Mouse (Mus musculus): ENCODE results near the gene Usp46. TPM values are rescaled to one million over a fixed set of nuclear protein-coding genes. Genes with fewer than 3 reads are reported as not detected.
"Not testable (repeated sequence)": the region's sequence is repeated elsewhere in the genome, so short reads cannot be mapped to it uniquely, and the experiment has no call there.

The Usp46 gene
- polyA plus RNA-seq, 1 experiment from 2014 or later: 37.9 TPM

- peaks cover 22% of the 10 kb centered on the region for H3K36me3 ChIP-seq
- no peak for DNase-seq (ENCODE audit: low spot score)
- H3K4me3 ChIP-seq: no peak overlapping the region
- no peaks in the 10 kb centered on the region for H3K27me3 ChIP-seq (ENCODE audit: low read depth, poor library complexity, severe bottlenecking)
- H3K27ac ChIP-seq: no peak overlapping the region
- no peaks in the 10 kb centered on the region for H3K9me3 ChIP-seq (replicated peaks)
- H3K4me1 ChIP-seq: 0 out of 2 replicates have a peak, but pooled peaks cover 5% of the 10 kb centered on the region
These were observed 73.4 kb downstream of the Usp46 start for GRCm38 (mm10) chr5:73994850-73995249.

- Histone ChIP-seq H3K4me1 (0 out of 2 replicates have a peak, but pooled peaks cover 5% of the 10 kb centered on the region), H3K27me3 (ENCODE audit: low read depth, poor library complexity, severe bottlenecking) (no peaks in the 10 kb centered on the region), H3K9me3 (replicated peaks) (no peaks in the 10 kb centered on the region), H3K4me3 (no peak overlapping the region), H3K27ac (no peak overlapping the region), H3K36me3 (peaks cover 13% of the 10 kb centered on the region; the same call in 1 of the 2 replicates)
- 88% methylated on average over 4 of the region's 4 CpGs for WGBS
- no peak for DNase-seq (ENCODE audit: low spot score)
These were observed 74.7 kb downstream of the Usp46 start for GRCm38 (mm10) chr5:73993538-73993937.

GRCm38 (mm10) chr5:73992321-73992720 lies 75.9 kb downstream of the Usp46 start:
- H3K4me1 ChIP-seq: 0 out of 2 replicates have a peak, but pooled peaks cover 5% of the 10 kb centered on the region
- no peaks in the 10 kb centered on the region for H3K9me3 ChIP-seq (replicated peaks)
- H3K36me3 ChIP-seq: peaks cover 5% of the 10 kb centered on the region; the same call in 1 of the 2 replicates
- no peak overlapping the region for H3K4me3 ChIP-seq
- 86% methylated on average over 13 of the region's 13 CpGs for WGBS
- DNase-seq (ENCODE audit: low spot score): no peak
- no peak overlapping the region for H3K27ac ChIP-seq
- H3K27me3 ChIP-seq (ENCODE audit: low read depth, poor library complexity, severe bottlenecking): no peaks in the 10 kb centered on the region

GRCm38 (mm10) chr5:73989532-73989931 lies 78.7 kb downstream of the Usp46 start:
- 92% methylated on average over 3 of the region's 3 CpGs for WGBS
- no peak overlapping the region for H3K4me3 ChIP-seq
- H3K27me3 ChIP-seq (ENCODE audit: low read depth, poor library complexity, severe bottlenecking): no peaks in the 10 kb centered on the region
- H3K4me1 ChIP-seq: 0 out of 2 replicates have a peak, but pooled peaks cover 5% of the 10 kb centered on the region
- H3K36me3 ChIP-seq: no peaks in the 10 kb centered on the region
- H3K27ac ChIP-seq: no peak overlapping the region
- no peaks in the 10 kb centered on the region for H3K9me3 ChIP-seq (replicated peaks)
- DNase-seq (ENCODE audit: low spot score): no peak

GRCm38 (mm10) chr5:73987777-73988560 lies 80.3 kb downstream of the Usp46 start:
- Histone ChIP-seq H3K36me3 (no peaks in the 10 kb centered on the region), H3K4me1 (0 out of 2 replicates have a peak, but pooled peaks cover 5% of the 10 kb centered on the region), H3K27me3 (ENCODE audit: low read depth, poor library complexity, severe bottlenecking) (no peaks in the 10 kb centered on the region), H3K27ac (no peak overlapping the region), H3K9me3 (replicated peaks) (no peaks in the 10 kb centered on the region), H3K4me3 (no peak overlapping the region)
- WGBS: 92% methylated on average over 13 of the region's 13 CpGs
- no peak for DNase-seq (ENCODE audit: low spot score)

- no peak overlapping the region for H3K27ac ChIP-seq
- 81% methylated on average over 11 of the region's 11 CpGs for WGBS
These were observed 90.8 kb downstream of the Usp46 start for GRCm38 (mm10) chr5:73977426-73977825.

GRCm38 (mm10) chr5:73971701-73972100 lies 96.5 kb downstream of the Usp46 start:
- Histone ChIP-seq H3K4me1 (peaks cover 6% of the 10 kb centered on the region; the same call in 1 of the 2 replicates), H3K27ac (no peak overlapping the region), H3K4me3 (no peak overlapping the region), H3K9me3 (replicated peaks) (no peaks in the 10 kb centered on the region), H3K27me3 (ENCODE audit: low read depth, poor library complexity, severe bottlenecking) (no peaks in the 10 kb centered on the region), H3K36me3 (no peaks in the 10 kb centered on the region)
- WGBS: 93% methylated on average over 5 of the region's 5 CpGs
- no peak for DNase-seq (ENCODE audit: low spot score)

More at GRCm38 (mm10) chr5:73977426-73977825, 90.8 kb downstream of the Usp46 start:
- Histone ChIP-seq H3K9me3 (replicated peaks) (no peaks in the 10 kb centered on the region), H3K36me3 (no peaks in the 10 kb centered on the region), H3K4me3 (no peak overlapping the region), H3K27me3 (ENCODE audit: low read depth, poor library complexity, severe bottlenecking) (no peaks in the 10 kb centered on the region), H3K4me1 (no peaks in the 10 kb centered on the region)
- DNase-seq (ENCODE audit: low spot score): no peak

GRCm38 (mm10) chr5:73970024-73970628 lies 98.1 kb downstream of the Usp46 start:
- no peaks in the 10 kb centered on the region for H3K36me3 ChIP-seq
- H3K27me3 ChIP-seq (ENCODE audit: low read depth, poor library complexity, severe bottlenecking): no peaks in the 10 kb centered on the region
- 78% methylated on average over 7 of the region's 7 CpGs for WGBS
- no peaks in the 10 kb centered on the region for H3K9me3 ChIP-seq (replicated peaks)
- DNase-seq (ENCODE audit: low spot score): no peak
- H3K4me3 ChIP-seq: no peak overlapping the region
- peaks cover 6% of the 10 kb centered on the region; the same call in 1 of the 2 replicates for H3K4me1 ChIP-seq
- no peak overlapping the region for H3K27ac ChIP-seq

- Histone ChIP-seq H3K4me1 (peaks cover 6% of the 10 kb centered on the region; the same call in 1 of the 2 replicates), H3K27me3 (ENCODE audit: low read depth, poor library complexity, severe bottlenecking) (no peaks in the 10 kb centered on the region), H3K36me3 (no peaks in the 10 kb centered on the region), H3K9me3 (replicated peaks) (no peaks in the 10 kb centered on the region), H3K27ac (no peak overlapping the region), H3K4me3 (no peak overlapping the region)
- DNase-seq (ENCODE audit: low spot score): no peak
- 92% methylated on average over 8 of the region's 8 CpGs for WGBS
These were observed 98.9 kb downstream of the Usp46 start for GRCm38 (mm10) chr5:73969338-73969737.

GRCm38 (mm10) chr5:73959779-73960178 lies 108.5 kb downstream of the Usp46 start:
- no peaks in the 10 kb centered on the region for H3K27me3 ChIP-seq (ENCODE audit: low read depth, poor library complexity, severe bottlenecking)
- no peaks in the 10 kb centered on the region for H3K36me3 ChIP-seq
- peaks cover 9% of the 10 kb centered on the region for H3K4me1 ChIP-seq
- no peak for DNase-seq (ENCODE audit: low spot score)
- 76% methylated on average over 7 of the region's 7 CpGs for WGBS
- no peaks in the 10 kb centered on the region for H3K9me3 ChIP-seq (replicated peaks)
- H3K27ac ChIP-seq: no peak overlapping the region
- no peak overlapping the region for H3K4me3 ChIP-seq

- 95% methylated on average over 5 of the region's 5 CpGs for WGBS
- H3K9me3 ChIP-seq (replicated peaks); DNase-seq (ENCODE audit: low spot score); H3K36me3 ChIP-seq; H3K27ac ChIP-seq; H3K4me3 ChIP-seq; H3K27me3 ChIP-seq (ENCODE audit: low read depth, poor library complexity, severe bottlenecking); H3K4me1 ChIP-seq: not testable (repeated sequence)
These were observed 109.6 kb downstream of the Usp46 start for GRCm38 (mm10) chr5:73958614-73959013.

- no peak overlapping the region for H3K4me3 ChIP-seq
- no peaks in the 10 kb centered on the region for H3K36me3 ChIP-seq
- H3K9me3 ChIP-seq (replicated peaks): no peaks in the 10 kb centered on the region
- no peak overlapping the region for H3K27ac ChIP-seq
- DNase-seq (ENCODE audit: low spot score): no peak
- H3K4me1 ChIP-seq: peaks cover 9% of the 10 kb centered on the region
- H3K27me3 ChIP-seq (ENCODE audit: low read depth, poor library complexity, severe bottlenecking): no peaks in the 10 kb centered on the region
- WGBS: 90% methylated on average over 5 of the region's 5 CpGs
These were observed 110.1 kb downstream of the Usp46 start for GRCm38 (mm10) chr5:73958096-73958495.

GRCm38 (mm10) chr5:73955691-73956090 lies 112.5 kb downstream of the Usp46 start:
- Histone ChIP-seq H3K4me1 (peaks cover 19% of the 10 kb centered on the region), H3K4me3 (no peak overlapping the region), H3K9me3 (replicated peaks) (no peaks in the 10 kb centered on the region), H3K27me3 (ENCODE audit: low read depth, poor library complexity, severe bottlenecking) (no peaks in the 10 kb centered on the region), H3K36me3 (no peaks in the 10 kb centered on the region), H3K27ac (no peak overlapping the region)
- 88% methylated on average over 3 of the region's 3 CpGs for WGBS
- no peak for DNase-seq (ENCODE audit: low spot score)
